Mouse (Mus musculus) left cerebral cortex, postnatal 14 days (tissue): ENCODE data around the gene Vmn2r61. TPM values are rescaled to one million over a fixed set of nuclear protein-coding genes. Genes with fewer than 3 reads are reported as not detected.

Experiments used
- DNase-seq, 2 experiments: peaks; one replicate each; pipeline ENCODE4 v3.0.0; 2021 to 2022; ENCODE audit warnings: low spot score in 2 of 2, mixed read lengths in 1 of 2
- intact Hi-C: fragments of 180-260 bp; cut with DNase I; formaldehyde crosslinking; loops from one replicate; pipeline ENCODE4 v1.15.1; 2025
- long read RNA-seq, 2 experiments: library from polyadenylated mRNA; stranded (forward); transcript quantifications; one replicate each; pipeline ENCODE4 v2.0.0; 2021
- total RNA-seq, 2 experiments: library from RNA; stranded (reverse); gene quantifications; 2 replicates each; pipeline ENCODE4 v1.2.3; 2021

Vmn2r61 gene
- total RNA-seq, result not detected
- long read RNA-seq, experiment 1, result 0 reads
- long read RNA-seq, experiment 2, result 0 reads

- intact Hi-C loops, result no loop called here
- DNase-seq, result no peak
Measured at GRCm38 (mm10) chr7:42259753-42260152, at the start of gene Vmn2r61. Vmn2r61 (plus strand) TSS chr7:42260053.

Other genes with a start within 250 kb of the Vmn2r61 start
- not detected for gene Vmn2r59, start 201.0 kb upstream of the Vmn2r61 start, total RNA-seq
- under 1 TPM; 0.04 to 0.09 TPM for gene Vmn2r60, start 152.3 kb upstream of the Vmn2r61 start, total RNA-seq
- gene 4933421I07Rik, start 188.1 kb downstream of the Vmn2r61 start, total RNA-seq, result not detected
- gene Zfp141, start 245.7 kb downstream of the Vmn2r61 start, total RNA-seq, result 10 to 100 TPM; 16.4 to 19.0 TPM